Mouse (Mus musculus) kidney, embryonic 14.5 days (tissue): ENCODE data around the gene Sfxn3. TPM values are rescaled to one million over a fixed set of nuclear protein-coding genes. Genes with fewer than 3 reads are reported as not detected.

Experiments
- ATAC-seq: fragments of 200-750 bp; cut with Nextera tagmentation; 2 replicates; pipeline ENCODE4 v1.8.0; 2017; ENCODE audit warnings: moderate number of reproducible peaks, mild to moderate bottlenecking, moderate TSS enrichment, moderate library complexity; ENCODE audit not compliant: low FRiP score, low TSS enrichment
- H3K27ac ChIP-seq: fragments of 300-500 bp; sonication (generic); 2 replicates; pipeline ENCODE4 v1.5.1; 2014; ENCODE audit warnings: low read depth, mild to moderate bottlenecking, low read length, moderate library complexity, mixed read lengths
- H3K27me3 ChIP-seq: fragments of 300-500 bp; sonication (generic); 2 replicates; pipeline ENCODE4 v1.6.1; 2014; ENCODE audit warnings: mild to moderate bottlenecking, low read length; ENCODE audit not compliant: control insufficient read depth, insufficient read depth
- H3K36me3 ChIP-seq: fragments of 300-500 bp; sonication (generic); 2 replicates; pipeline ENCODE4 v1.6.1; 2014; ENCODE audit warnings: low read length, mixed read lengths; ENCODE audit not compliant: control insufficient read depth, insufficient read depth
- H3K4me1 ChIP-seq: fragments of 300-500 bp; sonication (generic); 2 replicates; pipeline ENCODE4 v1.6.1; 2014; ENCODE audit warnings: low read length, mixed read lengths; ENCODE audit not compliant: control insufficient read depth, insufficient read depth
- H3K4me2 ChIP-seq: fragments of 300-500 bp; sonication (generic); replicated peaks from 2 replicates; pipeline ENCODE4 v1.6.1; 2014; ENCODE audit warnings: low read depth, mild to moderate bottlenecking, low read length
- H3K4me3 ChIP-seq: fragments of 300-500 bp; sonication (generic); 2 replicates; pipeline ENCODE4 v1.5.1; 2014; ENCODE audit warnings: mild to moderate bottlenecking, low read length
- H3K9ac ChIP-seq: fragments of 300-500 bp; sonication (generic); 2 replicates; pipeline ENCODE4 v1.6.1; 2014; ENCODE audit warnings: low read depth, mild to moderate bottlenecking, low read length, moderate library complexity
- H3K9me3 ChIP-seq: fragments of 300-500 bp; sonication (generic); 2 replicates; pipeline ENCODE4 v1.6.1; 2016; ENCODE audit warnings: low read length; ENCODE audit not compliant: control insufficient read depth
- WGBS: fragments of 180-500 bp; shearing (Covaris S2); extraction: QIAGEN DNeasy Blood & Tissue Kit; methylation state at CpG from one replicate; pipeline ENCODE4 v1.1.7; 2014; 5-methylcytosine and 5-hydroxymethylcytosine counted together
- polyA plus RNA-seq: library from polyadenylated mRNA; unstranded; fragments of >200 nt; fragmentation: Nextera tagmentation; extraction: Ambion mirVana; gene quantifications from 2 replicates; pipeline ENCODE4 v1.2.1, GENCODE M21; 2014

Gene Sfxn3
- polyA plus RNA-seq, 1 experiment from 2014 or later, result 18.3 TPM

GRCm38 (mm10) chr19:45075323-45076035 lies 28.2 kb downstream of the Sfxn3 start:
- Histone ChIP-seq H3K4me2 (peak overlapping the region; percentile 80), H3K9me3 (no peaks in the 10 kb centered on the region), H3K36me3 (no peaks in the 10 kb centered on the region), H3K4me1 (peaks cover 36% of the 10 kb centered on the region), H3K27me3 (peaks cover 47% of the 10 kb centered on the region), H3K9ac (peak overlapping the region; percentile 79), H3K27ac (peak overlapping the region; percentile 12; the same call in 1 of the 2 replicates), H3K4me3 (peak overlapping the region; percentile 54)
- WGBS, result under 1% methylated on average over 32 of the region's 32 CpGs
- ATAC-seq, result no peak; the same call in none of the 2 replicates

- H3K4me1 ChIP-seq, result peaks cover 42% of the 10 kb centered on the region
- no peaks in the 10 kb centered on the region for H3K36me3 ChIP-seq
- ATAC-seq, result no peak
- peak overlapping the region; percentile 62; the same call in 1 of the 2 replicates for H3K9ac ChIP-seq
- no peak overlapping the region for H3K27ac ChIP-seq
- no peaks in the 10 kb centered on the region for H3K9me3 ChIP-seq
- H3K4me2 ChIP-seq, result peak overlapping the region; percentile 80
- peaks cover 54% of the 10 kb centered on the region for H3K27me3 ChIP-seq
- H3K4me3 ChIP-seq, result peak overlapping the region; percentile 54
- 8% methylated on average over 17 of the region's 17 CpGs for WGBS
These were observed 28.8 kb downstream of the Sfxn3 start for GRCm38 (mm10) chr19:45076036-45076575.

- Histone ChIP-seq H3K9ac (peak overlapping the region; percentile 62), H3K4me3 (peak overlapping the region; percentile 40), H3K27me3 (peaks cover 56% of the 10 kb centered on the region), H3K9me3 (no peaks in the 10 kb centered on the region), H3K27ac (no peak overlapping the region), H3K4me2 (peak overlapping the region; percentile 80), H3K4me1 (peaks cover 43% of the 10 kb centered on the region), H3K36me3 (no peaks in the 10 kb centered on the region)
- WGBS, result under 1% methylated on average over 62 of the region's 62 CpGs
- ATAC-seq, result no peak
These were observed 29.5 kb downstream of the Sfxn3 start for GRCm38 (mm10) chr19:45076586-45077510.

DNA sequence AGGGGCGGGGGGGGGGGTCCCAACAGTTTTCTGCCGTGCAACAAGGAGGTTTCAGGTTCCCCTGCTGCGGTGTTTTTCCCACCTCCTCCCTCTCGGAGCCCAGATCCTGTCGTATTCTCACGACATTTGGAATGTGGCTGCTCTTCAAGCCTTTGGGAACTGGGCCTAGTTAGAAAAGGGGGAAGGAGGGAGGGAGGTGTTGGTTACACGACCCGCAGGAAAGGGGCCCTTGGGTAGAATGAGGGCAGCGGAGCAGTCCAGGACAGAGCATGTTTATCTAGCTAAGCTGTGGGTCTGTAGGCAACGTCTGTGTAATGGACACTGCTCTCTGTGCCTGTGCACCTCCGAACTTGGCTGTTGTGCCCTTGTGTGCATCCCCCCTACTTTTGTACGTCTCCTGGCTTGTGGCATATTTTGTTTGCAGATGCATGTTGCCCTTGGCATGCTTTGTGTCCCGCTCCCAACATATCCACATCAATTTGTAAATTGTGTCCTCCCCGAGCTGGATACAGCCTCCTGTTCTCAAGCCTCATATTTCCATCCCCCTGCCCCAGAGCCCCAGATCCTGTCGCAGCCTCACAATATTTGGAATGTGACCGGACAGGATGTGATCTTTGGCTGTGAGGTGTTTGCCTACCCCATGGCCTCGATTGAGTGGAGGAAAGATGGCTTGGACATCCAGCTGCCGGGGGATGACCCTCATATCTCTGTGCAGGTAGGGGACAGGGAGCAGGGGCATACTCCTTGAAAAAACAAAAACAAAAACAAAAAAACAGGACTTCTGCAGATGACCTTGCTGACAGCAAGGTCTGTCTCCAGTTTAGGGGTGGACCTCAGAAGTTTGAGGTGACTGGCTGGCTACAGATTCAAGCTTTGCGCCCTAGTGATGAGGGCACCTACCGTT lies 30.7 kb downstream of the Sfxn3 start:
- Histone ChIP-seq H3K9me3 (no peaks in the 10 kb centered on the region), H3K27ac (no peak overlapping the region), H3K9ac (no peak overlapping the region), H3K4me1 (peaks cover 43% of the 10 kb centered on the region), H3K36me3 (no peaks in the 10 kb centered on the region), H3K27me3 (peaks cover 63% of the 10 kb centered on the region), H3K4me2 (no peak overlapping the region), H3K4me3 (no peak overlapping the region)
- 6% methylated on average over 20 of the region's 20 CpGs for WGBS
- ATAC-seq, result no peak

GRCm38 (mm10) chr19:45078971-45079764 lies 31.9 kb downstream of the Sfxn3 start:
- H3K27ac ChIP-seq, result no peak overlapping the region
- peak overlapping the region; percentile 35 for H3K4me3 ChIP-seq
- peak overlapping the region; percentile 43 for H3K4me2 ChIP-seq
- H3K27me3 ChIP-seq, result peaks cover 64% of the 10 kb centered on the region
- peaks cover 40% of the 10 kb centered on the region for H3K4me1 ChIP-seq
- no peaks in the 10 kb centered on the region for H3K9me3 ChIP-seq
- H3K9ac ChIP-seq, result 0 out of 2 replicates have a peak overlapping the region, but pooled peaks have one; percentile 4
- 9% methylated on average over 17 of the region's 17 CpGs for WGBS
- ATAC-seq, result no peak
- H3K36me3 ChIP-seq, result no peaks in the 10 kb centered on the region

DNA sequence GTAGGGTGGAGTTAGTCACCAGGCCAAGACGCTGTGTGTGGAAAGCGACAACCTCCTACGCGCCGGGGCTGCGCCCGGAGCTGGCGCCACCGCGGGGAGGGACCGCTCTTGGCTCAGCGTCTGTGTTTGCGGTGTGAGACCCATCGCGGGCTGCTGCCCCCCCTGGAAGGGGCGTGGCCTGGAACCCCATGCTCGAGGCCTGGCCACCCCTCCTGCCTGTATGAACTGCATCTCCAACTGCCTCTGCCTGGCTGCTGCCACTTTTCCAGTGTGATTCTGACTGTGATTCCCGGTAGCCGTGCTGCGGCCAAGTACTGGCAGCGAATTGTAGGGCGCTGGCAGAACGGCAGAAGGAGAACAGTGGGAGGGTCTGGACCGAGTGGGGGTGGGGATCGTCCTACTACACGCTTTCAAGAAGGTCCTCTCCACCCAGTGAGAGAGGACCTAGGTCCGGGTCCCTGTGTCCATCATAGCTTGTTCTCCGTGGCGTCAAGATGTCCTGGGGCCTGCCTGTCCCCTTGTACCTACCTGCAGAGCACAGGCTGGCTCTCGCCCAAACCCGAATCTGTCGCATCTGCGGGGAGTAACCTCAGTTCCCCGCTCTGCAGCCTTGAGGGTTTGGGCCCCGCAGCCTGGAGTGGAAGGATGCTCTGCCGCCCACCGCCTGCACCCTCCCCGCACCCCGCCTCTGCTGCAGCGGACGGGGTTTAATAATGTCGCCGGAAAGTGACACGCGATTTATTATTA lies 32.6 kb downstream of the Sfxn3 start:
- Histone ChIP-seq H3K4me2 (peak overlapping the region; percentile 43), H3K27me3 (peaks cover 65% of the 10 kb centered on the region), H3K4me1 (peaks cover 40% of the 10 kb centered on the region), H3K9me3 (no peaks in the 10 kb centered on the region), H3K9ac (peak overlapping the region; percentile 42), H3K36me3 (no peaks in the 10 kb centered on the region), H3K27ac (no peak overlapping the region), H3K4me3 (peak overlapping the region; percentile 35)
- no peak for ATAC-seq
- WGBS, result under 1% methylated on average over 45 of the region's 45 CpGs

DNA sequence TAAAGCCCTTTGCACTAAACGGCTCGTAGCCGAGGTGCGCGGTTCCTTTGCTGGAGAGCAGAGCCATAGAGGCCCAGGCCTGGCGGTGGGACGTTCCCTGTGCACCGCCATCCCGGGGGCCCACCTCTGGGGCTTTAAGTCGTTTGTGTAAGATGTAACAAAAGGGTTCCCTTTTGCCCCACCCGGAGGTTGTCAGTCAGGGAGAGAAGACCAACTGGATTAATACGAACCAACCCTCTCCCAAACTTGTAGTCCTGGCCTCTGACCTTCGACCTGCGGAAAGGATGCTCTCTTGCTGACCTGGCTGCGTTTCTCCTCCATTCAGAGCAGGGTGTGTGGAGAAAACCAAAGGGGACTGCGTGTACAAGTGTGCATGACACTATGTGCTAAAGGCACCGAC lies 33.4 kb downstream of the Sfxn3 start:
- H3K36me3 ChIP-seq, result no peaks in the 10 kb centered on the region
- H3K4me1 ChIP-seq, result peaks cover 36% of the 10 kb centered on the region
- H3K9me3 ChIP-seq, result no peaks in the 10 kb centered on the region
- ATAC-seq, result no peak
- peaks cover 70% of the 10 kb centered on the region for H3K27me3 ChIP-seq
- H3K27ac ChIP-seq, result no peak overlapping the region
- peak overlapping the region; percentile 43 for H3K4me2 ChIP-seq
- WGBS, result under 1% methylated on average over 17 of the region's 17 CpGs
- peak overlapping the region; percentile 35 for H3K4me3 ChIP-seq
- peak overlapping the region; percentile 42; the same call in 1 of the 2 replicates for H3K9ac ChIP-seq
